9 mouse cellular contexts compared by ENCODE assay signal in genomic region chr19:56775893-56776718, GRCm38 (mm10). TPM values are rescaled to one million over a fixed set of nuclear protein-coding genes. Genes with fewer than 3 reads are reported as not detected.
DNase-seq lines count a peak whose midpoint lies in the region; ATAC-seq lines count a peak whose summit lies in the region.
"Had no signal": no experiment of that assay in that cellular context is flagged by ENCODE, and none has a peak within 500 bp of the region (broad histone marks: within the 10 kb centered on the region; RNA-seq: fewer than 3 reads in every experiment).

No protein-coding gene starts in this region.

- H3K36me3 ChIP-seq in embryonic facial prominence, embryonic 10.5 days (replicated peaks): no peaks in the 10 kb centered on the region

- DNase-seq in kidney, postnatal 14 days: peak; percentile 16
- DNase-seq in kidney, adult 8-10 months: no peak
- peak; percentile 54 for DNase-seq in embryonic facial prominence, embryonic 10.5 days (ENCODE audit: low spot score)
- peak; percentile 47 for DNase-seq in heart, postnatal 4 days
- peak; percentile 40 for DNase-seq in lung, postnatal 10 days
- no peak for DNase-seq in frontal cortex, postnatal 25 days (ENCODE audit: low spot score in 2 of 2)

- H3K4me3 ChIP-seq in embryonic facial prominence, embryonic 10.5 days: peak overlapping the region; percentile 51

- WGBS in embryonic facial prominence, embryonic 10.5 days: 6% methylated on average over 18 of the region's 18 CpGs

- peak overlapping the region; percentile 61 for H3K27ac ChIP-seq in embryonic facial prominence, embryonic 10.5 days (replicated peaks)

- no peaks in the 10 kb centered on the region for H3K9me3 ChIP-seq in embryonic facial prominence, embryonic 10.5 days

- peaks cover 34% of the 10 kb centered on the region for H3K4me1 ChIP-seq in embryonic facial prominence, embryonic 10.5 days

- peaks cover 42% of the 10 kb centered on the region for H3K27me3 ChIP-seq in embryonic facial prominence, embryonic 10.5 days (replicated peaks; ENCODE audit: low read depth, poor library complexity, severe bottlenecking)

- no peak for ATAC-seq in activated CD4-positive, CD25-positive, alpha-beta regulatory T cell, adult 4 months
- ATAC-seq in cerebellum, adult (ENCODE audit: insufficient number of reproducible peaks, low FRiP score, low TSS enrichment): no peak

RNA-seq across cellular contexts. Expression of gene Ccdc186, which starts 45.9 kb away (rescaled TPM):
- polyA plus RNA-seq in embryonic facial prominence, embryonic 10.5 days (2016; fragmentation: Nextera tagmentation; extraction: Ambion mirVana): 16.2 and 16.4 TPM in 2 replicates
- 10 to 100 TPM; 22.8 to 26.6 TPM for total RNA-seq in heart, postnatal 4 days (2021)
- polyA plus RNA-seq in activated CD4-positive, CD25-positive, alpha-beta regulatory T cell, adult 4 months (2017; shearing (Covaris generic)): 10 to 100 TPM in 1 of 2 experiments, 1 to 10 TPM in 1; 9.0 to 10.4 TPM

RNA-seq across cellular contexts. Expression of gene Tdrd1, which starts 49.9 kb away (rescaled TPM):
- 0.60 and 0.88 TPM in 2 replicates for polyA plus RNA-seq in embryonic facial prominence, embryonic 10.5 days (2016; fragmentation: Nextera tagmentation; extraction: Ambion mirVana)
- under 1 TPM; 0.11 to 0.17 TPM for total RNA-seq in heart, postnatal 4 days (2021)
- not detected for polyA plus RNA-seq in activated CD4-positive, CD25-positive, alpha-beta regulatory T cell, adult 4 months (2017; shearing (Covaris generic))
- total RNA-seq: MEL had no signal

RNA-seq across cellular contexts. Expression of gene Adrb1, which starts 54.1 kb away (rescaled TPM):
- 0.24 and 0.26 TPM in 2 replicates for polyA plus RNA-seq in embryonic facial prominence, embryonic 10.5 days (2016; fragmentation: Nextera tagmentation; extraction: Ambion mirVana)
- 10 to 100 TPM; 30.3 to 33.8 TPM for total RNA-seq in heart, postnatal 4 days (2021)
- polyA plus RNA-seq in activated CD4-positive, CD25-positive, alpha-beta regulatory T cell, adult 4 months (2017; shearing (Covaris generic)): not detected
- total RNA-seq: MEL had no signal

Comparison
In these comparisons a context has a peak if more than half of its experiments do, and no peak if none do; other contexts are left out.
1. DNase-seq: peak in kidney, postnatal 14 days (single experiment), embryonic facial prominence, embryonic 10.5 days (single experiment), heart, postnatal 4 days (single experiment) and lung, postnatal 10 days (single experiment); none in kidney, adult 8-10 months (0 of 2) and frontal cortex, postnatal 25 days (0 of 2).